Mouse (Mus musculus) liver, embryonic 14.5 days (tissue): ENCODE results near the gene Pi4ka.

Experiments used
- CTCF ChIP-seq: IDR thresholded peaks from 2 replicates; pipeline ENCODE4 v1.5.1; 2016; ENCODE audit warnings: antibody characterized with exemption, low read depth, control low read depth
- EP300 ChIP-seq: IDR thresholded peaks from 2 replicates; pipeline ENCODE4 v1.6.1; 2016; ENCODE audit warnings: antibody characterized with exemption, low read depth

DNA sequence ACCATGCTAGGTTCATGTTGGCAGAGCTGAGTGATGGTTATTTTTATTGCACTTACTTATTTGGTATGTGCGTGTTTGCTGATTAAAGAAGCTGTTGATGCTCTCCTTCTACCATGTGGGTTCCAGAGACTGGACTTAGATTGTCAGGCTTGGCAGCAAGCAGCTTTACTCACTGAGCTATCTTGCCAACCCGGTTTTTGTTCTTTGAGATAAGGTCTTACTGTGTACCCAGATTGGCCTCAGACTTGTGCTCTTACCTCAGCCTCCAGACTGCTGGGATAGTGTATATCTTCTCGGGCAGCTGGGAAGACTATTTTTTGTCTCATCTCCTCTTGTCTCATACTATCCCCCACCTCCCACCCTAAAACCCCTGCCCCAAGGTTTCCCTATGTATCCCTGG lies 168.5 kb downstream of the Pi4ka start:
- TF ChIP-seq CTCF (no peak), EP300 (peak; percentile 84)
